Mouse (Mus musculus) bone marrow, adult 2 months (tissue): Measurements from ENCODE around the gene Acvr1.

Experiments used
- CTCF ChIP-seq: fragments of 200-500 bp; IDR thresholded peaks from 2 replicates; pipeline ENCODE4 v1.5.1; 2011; ENCODE audit warnings: low read length, control low read depth; ENCODE audit not compliant: control insufficient read depth, insufficient read depth
- POLR2A ChIP-seq: fragments of 200-500 bp; IDR thresholded peaks from 2 replicates; pipeline ENCODE4 v1.6.1; 2011; ENCODE audit warnings: low read depth, mild to moderate bottlenecking, control low read depth, low read length, borderline replicate concordance; ENCODE audit not compliant: control insufficient read depth

DNA sequence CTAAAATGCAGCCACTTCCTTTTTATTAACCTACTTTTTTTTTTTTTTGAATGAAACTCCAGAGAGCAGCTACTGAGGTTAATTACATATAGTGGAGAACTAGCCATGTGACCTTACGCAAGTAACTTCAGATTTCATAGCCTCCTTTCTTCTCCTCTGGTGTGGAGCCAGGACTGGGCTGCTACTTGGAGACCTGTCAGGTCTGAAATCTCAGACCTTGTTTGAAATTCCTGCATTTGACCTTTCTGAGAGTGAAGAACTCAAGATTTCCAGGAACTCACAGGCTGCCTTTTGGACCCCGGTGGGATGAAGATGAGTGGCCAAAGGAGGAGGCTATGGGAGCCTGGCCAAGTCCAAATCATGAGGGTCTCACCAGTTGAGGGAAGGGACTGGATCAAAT is 7.2 kb upstream of the Acvr1 start:
- no peak for TF ChIP-seq POLR2A
- TF ChIP-seq CTCF: no peak
